Mouse (Mus musculus) stomach, embryonic 15.5 days (tissue): ENCODE measurements at regions not wholly inside any gene's neighbourhood (a gene's known extent, or its start where the extent isn't known, plus 50 kb on each side); places are given as distances from the start of the nearest gene placed in this dataset.

ENCODE experiments used
- ATAC-seq: fragments of 200-750 bp; cut with Nextera tagmentation; 2 replicates; pipeline ENCODE4 v1.8.0; 2017; ENCODE audit warnings: low read depth, moderate number of reproducible peaks, moderate TSS enrichment; ENCODE audit not compliant: insufficient read depth, low FRiP score
- H3K27ac ChIP-seq: fragments of 300-500 bp; sonication (generic); 2 replicates; pipeline ENCODE4 v1.5.1; 2015; ENCODE audit warnings: mild to moderate bottlenecking, inconsistent platforms
- H3K27me3 ChIP-seq: fragments of 300-500 bp; sonication (generic); replicated peaks from 2 replicates; pipeline ENCODE4 v1.6.1; 2015; ENCODE audit warnings: inconsistent platforms
- H3K36me3 ChIP-seq: fragments of 300-500 bp; sonication (generic); 2 replicates; pipeline ENCODE4 v1.6.1; 2015; ENCODE audit warnings: inconsistent platforms
- H3K4me1 ChIP-seq: fragments of 300-500 bp; sonication (generic); 2 replicates; pipeline ENCODE4 v1.6.1; 2015; ENCODE audit warnings: inconsistent platforms
- H3K4me2 ChIP-seq: fragments of 300-500 bp; sonication (generic); 2 replicates; pipeline ENCODE4 v1.6.1; 2015; ENCODE audit warnings: mild to moderate bottlenecking, inconsistent platforms
- H3K4me3 ChIP-seq: fragments of 300-500 bp; sonication (generic); replicated peaks from 2 replicates; pipeline ENCODE4 v1.5.1; 2015; ENCODE audit warnings: inconsistent platforms
- H3K9ac ChIP-seq: fragments of 300-500 bp; sonication (generic); 2 replicates; pipeline ENCODE4 v1.6.1; 2015; ENCODE audit warnings: inconsistent platforms
- H3K9me3 ChIP-seq: fragments of 300-500 bp; sonication (generic); 2 replicates; pipeline ENCODE4 v1.6.1; 2016; ENCODE audit warnings: inconsistent platforms
- WGBS: fragments of 180-500 bp; shearing (Covaris S2); methylation state at CpG from one replicate; pipeline ENCODE4 v1.1.7; 2015; 5-methylcytosine and 5-hydroxymethylcytosine counted together

- Histone ChIP-seq H3K27me3 (no peaks in the 10 kb centered on the region), H3K4me3 (no peak overlapping the region), H3K9me3 (no peaks in the 10 kb centered on the region), H3K27ac (no peak overlapping the region), H3K4me1 (no peaks in the 10 kb centered on the region), H3K36me3 (no peaks in the 10 kb centered on the region), H3K4me2 (no peak overlapping the region), H3K9ac (no peak overlapping the region)
- no peak for ATAC-seq
Measured at GRCm38 (mm10) chr7:69877031-69877430, 489.5 kb downstream of the Nr2f2 start.

- Histone ChIP-seq H3K36me3 (no peaks in the 10 kb centered on the region), H3K4me2 (no peak overlapping the region), H3K4me1 (no peaks in the 10 kb centered on the region), H3K9ac (no peak overlapping the region), H3K27me3 (no peaks in the 10 kb centered on the region), H3K4me3 (no peak overlapping the region), H3K9me3 (no peaks in the 10 kb centered on the region), H3K27ac (no peak overlapping the region)
- 80% methylated on average over 3 of the region's 3 CpGs for WGBS
- no peak for ATAC-seq
Measured at GRCm38 (mm10) chr7:69865801-69866200, 500.7 kb downstream of the Nr2f2 start.

DNA sequence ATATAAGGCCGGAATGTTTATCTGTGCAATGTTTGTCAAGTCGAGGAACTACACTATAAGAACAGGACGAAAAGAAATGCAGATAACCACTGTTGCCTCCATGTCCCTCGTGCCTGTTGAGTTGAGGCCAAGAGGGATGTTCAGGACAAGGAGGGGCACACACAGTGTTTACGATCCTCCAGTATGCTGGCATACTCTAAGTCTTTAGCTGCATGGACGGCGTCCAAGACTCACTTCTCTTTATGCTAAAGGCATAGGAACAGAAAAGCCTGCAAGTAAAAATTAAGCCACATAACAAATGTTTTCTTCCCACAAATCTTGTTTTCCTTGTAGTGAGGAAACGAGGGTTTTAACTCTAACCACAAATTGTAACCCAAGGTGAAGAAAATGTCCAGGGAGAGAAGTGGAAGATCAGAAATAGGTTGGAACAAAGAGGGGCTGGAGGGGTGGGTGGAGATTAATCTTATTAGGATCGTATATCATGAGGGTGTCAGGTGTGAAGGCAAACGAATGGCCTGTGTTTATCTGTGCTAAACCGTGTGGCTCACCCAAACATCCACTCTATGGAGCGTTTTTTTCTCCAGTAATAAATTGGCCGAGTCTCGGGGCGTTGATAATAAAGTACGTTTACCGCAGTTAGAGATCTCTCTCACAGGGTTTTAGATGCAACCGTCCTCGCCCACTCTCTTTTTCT is 521.8 kb downstream of the Nr2f2 start:
- H3K4me1 ChIP-seq: no peaks in the 10 kb centered on the region
- no peak overlapping the region for H3K9ac ChIP-seq
- H3K9me3 ChIP-seq: no peaks in the 10 kb centered on the region
- 0 out of 2 replicates have a peak overlapping the region, but pooled peaks have one; percentile 3 for H3K4me2 ChIP-seq
- H3K36me3 ChIP-seq: no peaks in the 10 kb centered on the region
- no peak for ATAC-seq
- no peaks in the 10 kb centered on the region for H3K27me3 ChIP-seq
- H3K27ac ChIP-seq: no peak overlapping the region
- no peak overlapping the region for H3K4me3 ChIP-seq
- 29% methylated on average over 19 of the region's 19 CpGs for WGBS

DNA sequence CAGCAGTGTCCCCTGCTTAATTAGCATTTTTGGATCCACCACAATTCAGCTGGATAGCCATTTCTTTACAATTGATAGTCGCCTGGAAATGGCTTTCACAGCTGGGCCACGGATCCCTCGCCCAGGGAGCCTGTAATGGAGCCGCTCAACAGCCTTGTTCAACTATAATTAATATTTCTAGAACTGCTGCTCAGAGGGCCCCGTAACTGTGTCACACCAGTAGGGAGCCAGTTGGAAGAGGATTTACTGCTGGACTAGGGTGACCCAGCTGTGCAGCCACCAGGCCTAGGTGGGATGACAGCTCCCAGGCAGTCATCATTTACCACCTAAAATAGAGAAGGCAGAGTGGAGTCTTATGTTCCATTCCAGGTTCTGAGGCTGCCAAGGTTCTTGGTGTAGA is 529.2 kb downstream of the Nr2f2 start:
- H3K27ac ChIP-seq: no peak overlapping the region
- H3K9ac ChIP-seq: no peak overlapping the region
- WGBS: 90% methylated on average over 5 of the region's 5 CpGs
- no peak overlapping the region for H3K4me2 ChIP-seq
- no peak for ATAC-seq
- H3K36me3 ChIP-seq: no peaks in the 10 kb centered on the region
- no peaks in the 10 kb centered on the region for H3K27me3 ChIP-seq
- H3K9me3 ChIP-seq: no peaks in the 10 kb centered on the region
- H3K4me1 ChIP-seq: no peaks in the 10 kb centered on the region
- H3K4me3 ChIP-seq: no peak overlapping the region

DNA sequence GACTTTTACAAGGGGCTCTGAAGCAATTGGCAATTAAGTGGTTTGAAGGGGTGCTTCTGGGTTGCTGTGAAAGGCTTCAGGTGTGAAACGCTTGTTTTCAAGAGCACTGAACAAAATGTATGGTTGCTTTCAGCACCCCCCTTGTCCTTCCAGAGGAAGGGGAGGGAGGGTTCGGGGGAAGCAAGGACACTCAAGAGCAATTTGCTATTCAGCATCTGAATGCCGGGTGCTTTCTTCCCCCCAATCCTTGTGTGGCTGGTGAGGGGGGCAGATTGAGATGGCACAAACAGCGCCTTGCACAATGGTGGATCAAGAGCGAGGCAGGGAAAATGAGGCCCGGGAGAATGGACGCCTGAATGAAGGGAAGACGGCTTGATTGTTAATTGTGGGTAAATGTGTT is 539.3 kb downstream of the Nr2f2 start:
- no peak overlapping the region for H3K9ac ChIP-seq
- 0 out of 2 replicates have a peak, but pooled peaks cover 2% of the 10 kb centered on the region for H3K27me3 ChIP-seq
- H3K9me3 ChIP-seq: no peaks in the 10 kb centered on the region
- no peak overlapping the region for H3K4me2 ChIP-seq
- H3K4me1 ChIP-seq: no peaks in the 10 kb centered on the region
- no peak overlapping the region for H3K4me3 ChIP-seq
- WGBS: 72% methylated on average over 8 of the region's 8 CpGs
- H3K27ac ChIP-seq: no peak overlapping the region
- H3K36me3 ChIP-seq: no peaks in the 10 kb centered on the region
- no peak for ATAC-seq

DNA sequence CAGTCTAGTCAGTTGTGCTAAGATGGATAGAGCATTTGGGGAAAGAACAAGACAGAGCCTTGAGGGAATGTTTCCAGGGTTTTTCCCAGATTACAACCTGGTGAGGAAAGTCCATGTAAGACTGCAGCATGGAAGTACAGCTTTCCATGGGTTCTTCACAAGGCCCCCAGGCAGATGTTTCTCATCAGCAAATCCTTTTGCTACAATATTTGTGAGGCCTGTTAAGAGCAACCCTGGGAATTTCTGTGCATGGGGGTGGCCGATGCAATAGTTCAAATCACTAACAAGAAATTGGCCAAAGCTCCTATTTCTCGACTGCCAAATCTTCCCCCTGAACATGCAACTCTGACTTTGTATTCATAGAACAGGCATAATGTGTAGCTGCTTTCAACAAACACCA is 546.0 kb downstream of the Nr2f2 start:
- no peak overlapping the region for H3K4me2 ChIP-seq
- ATAC-seq: no peak
- H3K4me3 ChIP-seq: no peak overlapping the region
- WGBS: 47% methylated on average over 2 of the region's 2 CpGs
- no peaks in the 10 kb centered on the region for H3K4me1 ChIP-seq
- no peaks in the 10 kb centered on the region for H3K27me3 ChIP-seq
- no peaks in the 10 kb centered on the region for H3K9me3 ChIP-seq
- H3K9ac ChIP-seq: no peak overlapping the region
- H3K27ac ChIP-seq: no peak overlapping the region
- no peaks in the 10 kb centered on the region for H3K36me3 ChIP-seq

- Histone ChIP-seq H3K27ac (no peak overlapping the region), H3K4me2 (no peak overlapping the region), H3K4me1 (no peaks in the 10 kb centered on the region), H3K27me3 (no peaks in the 10 kb centered on the region), H3K9me3 (no peaks in the 10 kb centered on the region), H3K36me3 (no peaks in the 10 kb centered on the region), H3K4me3 (no peak overlapping the region), H3K9ac (no peak overlapping the region)
- 88% methylated on average over 3 of the region's 3 CpGs for WGBS
- ATAC-seq: no peak
Measured at GRCm38 (mm10) chr7:69812301-69812700, 554.2 kb downstream of the Nr2f2 start.

- WGBS: 20% methylated on average over 5 of the region's 5 CpGs
- no peak overlapping the region for H3K4me2 ChIP-seq
Measured at GRCm38 (mm10) chr7:69810873-69811272, 555.7 kb downstream of the Nr2f2 start.

GRCm38 (mm10) chr7:69807220-69807619 is 559.3 kb downstream of the Nr2f2 start:
- H3K9ac ChIP-seq: no peak overlapping the region
- WGBS: 45% methylated on average over 8 of the region's 8 CpGs
- no peak overlapping the region for H3K4me3 ChIP-seq
- H3K4me2 ChIP-seq: no peak overlapping the region
- no peaks in the 10 kb centered on the region for H3K4me1 ChIP-seq
- no peak overlapping the region for H3K27ac ChIP-seq
- H3K9me3 ChIP-seq: no peaks in the 10 kb centered on the region
- ATAC-seq: no peak
- H3K27me3 ChIP-seq: no peaks in the 10 kb centered on the region
- H3K36me3 ChIP-seq: no peaks in the 10 kb centered on the region

More at GRCm38 (mm10) chr7:69810873-69811272, 555.7 kb downstream of the Nr2f2 start:
- Histone ChIP-seq H3K9me3 (no peaks in the 10 kb centered on the region), H3K27me3 (no peaks in the 10 kb centered on the region), H3K4me1 (no peaks in the 10 kb centered on the region), H3K4me3 (no peak overlapping the region), H3K36me3 (no peaks in the 10 kb centered on the region), H3K9ac (no peak overlapping the region), H3K27ac (no peak overlapping the region)
- no peak for ATAC-seq

- H3K27me3 ChIP-seq: no peaks in the 10 kb centered on the region
- H3K9ac ChIP-seq: no peak overlapping the region
- no peaks in the 10 kb centered on the region for H3K4me1 ChIP-seq
- H3K27ac ChIP-seq: no peak overlapping the region
- no peak for ATAC-seq
- 86% methylated on average over 5 of the region's 5 CpGs for WGBS
- no peak overlapping the region for H3K4me2 ChIP-seq
- no peak overlapping the region for H3K4me3 ChIP-seq
- H3K36me3 ChIP-seq: no peaks in the 10 kb centered on the region
- no peaks in the 10 kb centered on the region for H3K9me3 ChIP-seq
Measured at GRCm38 (mm10) chr7:69770980-69771348, 595.6 kb downstream of the Nr2f2 start.

DNA sequence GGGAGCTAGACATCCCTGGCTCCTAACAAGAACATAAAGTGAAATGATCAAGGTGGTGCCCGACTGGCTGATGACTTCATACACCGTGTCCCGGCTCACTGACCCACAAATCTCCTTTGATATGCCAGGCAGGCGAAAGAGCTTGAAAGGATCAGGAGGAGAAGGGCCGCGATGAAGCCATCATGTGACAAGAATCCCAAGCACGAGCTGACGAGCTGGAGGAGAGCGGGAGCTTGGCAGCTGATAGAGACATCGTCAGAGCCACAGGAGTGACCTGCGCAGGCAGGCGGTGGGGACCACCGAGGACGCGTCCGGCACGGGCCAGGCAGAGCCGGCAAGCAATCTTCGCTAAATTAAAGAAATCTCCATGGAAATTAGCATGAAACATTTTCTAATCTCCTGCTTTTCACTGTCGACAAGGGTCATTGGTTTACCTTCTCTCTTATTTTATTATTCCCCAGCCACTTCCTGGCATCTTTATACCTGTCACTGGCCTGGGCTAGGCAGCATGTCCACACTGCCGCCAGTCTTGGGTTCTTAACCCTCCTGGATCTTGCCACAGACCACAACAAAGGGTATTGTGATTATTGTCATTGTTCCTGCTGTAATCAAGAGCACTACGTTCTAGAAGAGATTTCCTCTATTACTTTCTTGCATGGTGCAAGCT is 596.1 kb downstream of the Nr2f2 start:
- H3K9ac ChIP-seq: no peak overlapping the region
- H3K4me2 ChIP-seq: no peak overlapping the region
- 71% methylated on average over 22 of the region's 22 CpGs for WGBS
- no peak overlapping the region for H3K27ac ChIP-seq
- no peak for ATAC-seq
- no peaks in the 10 kb centered on the region for H3K9me3 ChIP-seq
- H3K27me3 ChIP-seq: no peaks in the 10 kb centered on the region
- no peaks in the 10 kb centered on the region for H3K4me1 ChIP-seq
- no peaks in the 10 kb centered on the region for H3K36me3 ChIP-seq
- H3K4me3 ChIP-seq: no peak overlapping the region

- no peak overlapping the region for H3K27ac ChIP-seq
- H3K36me3 ChIP-seq: no peaks in the 10 kb centered on the region
- ATAC-seq: no peak
- H3K9ac ChIP-seq: no peak overlapping the region
- no peaks in the 10 kb centered on the region for H3K27me3 ChIP-seq
- no peaks in the 10 kb centered on the region for H3K4me1 ChIP-seq
- no peaks in the 10 kb centered on the region for H3K9me3 ChIP-seq
- no peak overlapping the region for H3K4me3 ChIP-seq
- no peak overlapping the region for H3K4me2 ChIP-seq
- 46% methylated on average over 4 of the region's 4 CpGs for WGBS
Measured at GRCm38 (mm10) chr7:69766451-69766850, 600.1 kb downstream of the Nr2f2 start.
